Mouse (Mus musculus) layer of hippocampus, postnatal 25 days (tissue): ENCODE measurements at regions not wholly inside any gene's neighbourhood (a gene's known extent, or its start where the extent isn't known, plus 50 kb on each side); places are given as distances from the start of the nearest gene placed in this dataset.

Source experiments
- DNase-seq, 2 experiments: peaks; one replicate each; pipeline ENCODE4 v3.0.0; 2022; ENCODE audit warnings: mixed read lengths in 2 of 2, low spot score in 1 of 2; ENCODE audit errors: extremely low spot score in 1 of 2

DNA sequence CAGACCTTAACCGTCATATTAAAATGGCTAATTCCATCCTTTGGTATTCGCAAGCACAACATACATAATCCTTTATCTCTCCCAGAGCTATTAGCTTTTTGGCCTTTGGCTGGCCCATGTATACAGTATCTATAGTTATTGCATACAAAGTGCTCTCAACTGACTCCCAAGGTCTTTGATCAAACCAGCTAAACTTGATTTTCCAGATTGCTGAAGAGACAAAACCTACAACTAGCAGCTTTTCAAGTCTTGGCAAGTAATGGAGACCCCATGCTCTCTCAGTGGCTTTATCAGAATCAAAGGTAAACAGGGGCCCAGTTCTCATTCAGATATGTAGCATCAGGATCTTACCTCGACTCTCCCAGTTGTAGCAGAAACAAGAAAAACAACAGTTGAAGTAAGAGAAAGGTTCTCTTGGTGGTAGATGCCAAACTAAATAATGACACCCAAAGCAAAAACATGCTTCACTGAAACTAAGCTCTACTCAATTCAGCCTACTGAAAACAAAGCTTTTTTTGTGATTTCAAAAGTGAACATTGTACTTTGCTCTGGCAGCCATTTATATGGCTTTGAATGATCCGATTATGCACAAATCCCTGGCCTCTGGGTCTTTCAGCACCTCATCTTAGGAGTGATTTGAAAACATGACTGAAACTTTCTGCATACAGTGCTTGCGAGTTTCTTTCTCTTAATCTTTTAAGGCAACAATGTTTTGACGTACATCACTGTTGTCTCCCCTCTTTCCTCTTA, 307.0 kb downstream of the Klf5 start:
- DNase-seq, result no peak

DNA sequence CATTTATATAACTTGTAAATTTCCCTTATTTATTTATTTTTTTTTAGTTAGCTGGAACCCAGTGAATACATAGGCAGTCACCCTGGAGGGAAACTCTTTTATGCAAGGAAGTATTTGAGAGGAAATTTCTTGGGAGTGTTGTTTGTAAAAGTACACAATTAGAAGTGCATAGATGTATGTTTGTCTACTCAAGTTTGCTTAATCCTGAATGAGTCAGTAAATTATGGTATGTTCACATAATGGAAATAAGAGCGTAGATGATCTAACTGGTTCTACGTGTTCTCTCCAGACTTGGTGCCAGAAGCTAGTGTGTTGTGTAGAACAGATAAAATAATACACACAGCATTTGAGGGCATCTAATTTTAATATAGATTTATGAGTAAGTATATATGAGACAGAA, 310.5 kb downstream of the Klf5 start:
- no peak for DNase-seq

DNA sequence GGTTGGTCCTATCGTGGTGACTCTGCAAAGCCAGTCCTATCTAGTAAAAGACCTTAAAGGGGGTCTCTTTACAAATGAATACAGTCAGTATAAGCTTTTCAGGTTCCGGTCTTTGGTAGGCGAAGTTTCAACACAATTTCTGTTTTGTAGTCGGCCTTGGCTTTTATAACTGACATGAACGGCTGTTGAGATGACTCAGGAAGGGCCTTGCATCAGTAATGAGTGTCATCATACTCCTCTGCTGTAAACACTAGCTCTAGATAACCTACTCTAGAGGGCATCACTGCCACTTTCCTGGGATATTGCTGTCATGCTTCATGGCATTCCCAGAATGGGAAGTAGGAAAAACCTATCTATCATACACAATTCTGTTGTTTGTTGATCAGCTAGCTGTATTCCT, 312.9 kb downstream of the Klf5 start:
- DNase-seq, result no peak

DNA sequence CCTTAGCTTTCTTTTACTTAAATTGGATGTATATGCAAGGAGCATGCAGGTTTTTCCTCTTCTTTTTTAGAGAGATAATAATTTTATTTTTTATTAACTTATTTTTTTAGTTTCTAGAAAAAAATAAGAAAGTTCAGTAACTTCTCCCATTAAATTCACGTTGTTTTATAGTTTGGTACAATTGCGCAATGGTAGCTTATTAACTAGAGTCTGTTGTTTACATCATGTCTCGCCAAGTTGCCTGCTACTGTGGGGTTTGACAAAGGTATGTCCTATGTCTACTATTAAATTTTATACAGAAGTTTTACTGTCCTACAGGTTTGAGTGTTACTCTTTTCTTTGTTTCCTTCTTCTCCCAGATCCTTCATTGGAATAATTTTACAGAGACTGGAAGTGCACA, 313.6 kb downstream of the Klf5 start:
- no peak for DNase-seq

DNA sequence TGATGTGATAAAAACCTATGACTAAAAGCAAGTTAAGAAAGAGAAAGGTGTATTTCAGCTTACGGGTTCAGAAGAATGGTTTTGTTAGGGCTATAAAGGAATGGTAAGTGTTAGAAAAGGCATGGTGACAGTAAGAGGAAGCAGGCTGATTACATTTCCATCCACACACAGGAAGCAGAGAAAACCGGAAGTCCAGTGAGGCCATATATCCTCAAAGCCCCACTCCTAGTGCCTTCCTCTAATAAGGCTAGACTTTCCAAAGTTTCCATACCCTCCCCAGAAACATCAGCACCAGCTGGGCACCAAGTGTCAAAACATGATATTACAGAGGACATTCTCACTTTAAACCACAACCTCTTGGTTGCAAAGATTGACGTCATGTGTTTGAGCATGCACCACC, 316.3 kb downstream of the Klf5 start:
- DNase-seq, result no peak

DNA sequence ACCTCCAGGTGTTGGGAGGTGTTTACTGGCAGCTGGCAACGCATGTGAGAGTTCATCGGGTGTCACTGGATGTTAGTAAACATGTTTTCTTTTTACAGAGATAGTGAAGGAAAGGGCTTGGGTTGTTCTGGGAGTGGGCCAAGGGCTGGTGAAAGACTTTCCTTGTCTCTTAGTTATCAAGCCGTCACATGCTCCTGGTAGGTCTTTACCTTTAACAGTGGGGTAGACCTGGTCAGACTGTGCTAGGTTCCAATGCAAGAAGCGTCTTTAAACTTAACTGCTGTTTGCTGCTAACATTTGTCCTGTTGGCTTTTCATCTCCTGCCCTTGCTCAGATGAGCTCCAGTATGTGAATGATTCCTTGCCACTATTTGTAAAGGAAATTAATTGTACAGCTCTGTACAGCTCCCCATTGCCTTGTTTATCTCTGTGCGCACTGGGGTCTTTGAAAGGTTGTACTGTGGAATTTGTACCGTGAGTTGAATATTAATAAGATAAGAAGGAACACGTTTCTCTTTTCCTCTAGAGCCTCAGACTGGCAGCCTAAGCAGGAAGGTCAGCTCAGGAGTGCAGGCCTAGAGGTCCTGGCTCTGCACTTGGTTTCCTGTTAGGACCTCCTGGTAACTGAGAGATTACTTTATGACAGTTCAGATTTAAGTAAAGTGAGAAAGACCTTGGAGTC, 318.3 kb downstream of the Klf5 start:
- no peak for DNase-seq

DNA sequence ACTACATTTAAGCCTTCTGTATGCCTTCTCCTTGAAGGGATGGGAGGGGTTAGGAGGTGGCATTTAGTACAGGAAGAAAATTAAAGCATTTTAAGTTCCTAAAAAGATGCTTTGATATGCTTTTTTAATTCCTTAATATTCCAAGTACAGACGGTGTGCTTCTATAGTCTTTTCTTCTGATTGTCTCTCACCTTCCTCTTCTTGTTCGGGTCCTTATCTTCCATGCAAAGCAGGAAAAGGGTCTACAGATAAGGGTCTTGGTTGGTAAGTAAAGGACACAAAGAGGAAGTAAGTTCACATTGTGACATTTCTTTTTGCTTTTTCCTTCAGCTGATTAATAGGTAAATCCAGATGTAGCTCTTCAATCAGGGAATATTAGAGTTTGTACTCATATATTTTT, 318.9 kb downstream of the Klf5 start:
- no peak for DNase-seq

DNA sequence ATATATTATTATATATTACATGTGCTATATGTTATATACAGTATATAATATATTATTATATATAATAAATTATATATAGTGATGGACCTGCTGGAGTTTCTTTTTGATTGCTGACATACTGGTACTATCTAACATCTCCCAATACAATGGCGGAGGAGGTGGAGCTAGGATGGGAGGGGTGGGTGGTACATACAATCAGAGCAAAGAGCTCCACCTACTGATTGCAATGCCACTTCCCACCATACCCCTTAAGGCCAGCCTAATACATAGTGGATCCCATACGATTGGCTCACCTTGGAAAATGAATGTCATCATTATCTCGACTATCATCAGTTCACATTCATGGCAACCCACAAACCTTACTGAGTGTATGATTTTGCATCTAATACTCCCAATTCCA, 323.0 kb downstream of the Klf5 start:
- DNase-seq, result no peak

DNA sequence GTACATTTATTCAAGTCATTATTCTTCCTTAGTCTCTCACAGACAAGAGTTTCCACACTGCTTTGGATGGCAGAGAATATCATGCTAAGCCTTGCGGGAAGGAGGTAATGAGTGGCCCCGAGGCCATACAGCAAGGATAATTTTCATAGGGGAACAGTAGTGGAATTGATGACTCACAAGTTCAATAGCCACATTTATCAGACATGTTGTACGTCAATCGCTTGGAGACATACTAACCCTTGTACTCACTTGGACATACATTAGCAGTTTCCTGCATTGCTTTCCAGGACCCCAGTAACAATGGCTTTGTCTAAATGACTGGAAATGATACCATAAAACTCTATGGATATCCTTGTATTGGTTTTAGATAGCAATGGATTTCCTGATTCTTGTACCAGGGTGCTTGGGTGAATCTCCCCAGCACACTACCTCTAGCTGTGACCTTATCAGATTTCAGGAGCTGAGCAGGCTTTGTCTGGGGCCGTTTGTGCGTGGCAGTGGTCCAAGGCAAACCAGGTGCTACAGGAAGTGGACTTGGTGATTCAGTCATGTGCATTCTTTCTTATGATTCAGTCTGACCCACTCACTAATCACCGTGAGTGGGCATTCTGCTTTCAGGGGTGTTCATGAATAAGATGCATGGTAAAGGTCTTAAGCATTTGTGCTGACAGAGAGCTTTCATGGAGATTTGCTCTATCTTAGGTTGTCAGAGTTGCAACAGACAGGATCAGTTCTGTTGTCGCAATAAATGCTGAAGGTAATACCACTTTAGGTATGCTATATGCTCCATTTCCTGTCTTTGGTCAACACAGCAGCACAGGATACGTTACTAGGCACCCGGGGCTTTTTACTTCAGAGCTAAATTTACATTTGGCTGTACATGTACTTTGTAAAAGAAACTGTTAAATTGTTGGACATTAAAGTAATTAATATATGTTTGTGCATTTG, 326.2 kb downstream of the Klf5 start:
- DNase-seq, result no peak

DNA sequence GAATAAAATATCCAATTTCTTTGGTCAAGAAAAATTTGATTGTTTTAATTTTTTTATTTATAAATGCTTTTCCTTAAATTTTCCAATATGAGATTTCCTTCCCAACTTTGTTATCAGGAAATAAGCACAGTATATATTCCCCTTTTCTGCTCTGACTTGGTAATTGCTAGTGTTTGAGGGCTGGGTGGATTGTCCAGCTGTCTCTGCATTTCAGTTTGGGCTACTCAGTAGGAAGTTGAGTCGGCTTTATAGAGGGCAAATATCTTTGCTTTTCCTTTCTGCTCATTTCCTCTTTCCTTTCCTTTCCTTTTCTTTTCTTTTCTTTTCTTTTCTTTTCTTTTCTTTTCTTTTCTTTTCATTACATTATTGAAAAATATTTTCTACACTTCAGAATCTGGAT, 329.1 kb downstream of the Klf5 start:
- no peak for DNase-seq

DNA sequence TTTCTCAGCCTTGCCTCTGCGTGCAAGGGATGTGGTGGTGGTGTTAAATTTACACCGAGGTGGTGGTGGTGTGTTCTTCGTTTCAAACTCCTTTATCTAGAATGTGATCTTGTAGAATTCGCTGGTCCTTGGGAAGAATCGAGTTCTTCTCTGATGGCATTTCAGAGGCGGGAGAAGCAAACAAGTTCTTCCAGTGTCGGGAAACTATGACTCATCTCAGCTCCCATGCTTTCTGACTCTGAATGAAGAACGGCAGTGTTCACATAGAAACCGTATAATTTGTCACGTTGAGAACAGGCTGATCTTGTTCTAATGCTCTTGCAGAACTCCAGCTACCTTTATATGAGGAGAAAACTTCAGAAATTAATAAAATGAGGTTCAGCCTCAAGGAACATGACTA, 332.6 kb downstream of the Klf5 start:
- no peak for DNase-seq

DNA sequence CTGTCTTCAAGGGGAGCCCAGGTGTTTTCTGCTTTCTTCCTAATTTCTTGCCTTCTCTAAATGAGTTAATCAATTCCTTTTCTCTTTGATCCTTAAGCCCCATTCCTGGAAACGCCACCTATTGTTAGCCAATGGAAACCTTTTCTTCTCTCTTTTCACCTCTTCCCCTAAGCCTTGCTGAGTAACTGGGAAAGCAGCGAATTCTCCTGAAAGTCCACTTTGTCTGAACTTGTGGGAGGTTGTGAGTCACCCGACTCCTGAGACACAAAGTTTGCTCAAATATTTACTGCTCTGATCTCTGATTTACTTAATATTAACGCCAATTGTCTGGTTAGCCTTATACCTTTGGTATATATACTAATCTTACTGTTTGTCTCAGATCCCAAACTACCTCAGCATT, 334.0 kb downstream of the Klf5 start:
- no peak for DNase-seq

DNA sequence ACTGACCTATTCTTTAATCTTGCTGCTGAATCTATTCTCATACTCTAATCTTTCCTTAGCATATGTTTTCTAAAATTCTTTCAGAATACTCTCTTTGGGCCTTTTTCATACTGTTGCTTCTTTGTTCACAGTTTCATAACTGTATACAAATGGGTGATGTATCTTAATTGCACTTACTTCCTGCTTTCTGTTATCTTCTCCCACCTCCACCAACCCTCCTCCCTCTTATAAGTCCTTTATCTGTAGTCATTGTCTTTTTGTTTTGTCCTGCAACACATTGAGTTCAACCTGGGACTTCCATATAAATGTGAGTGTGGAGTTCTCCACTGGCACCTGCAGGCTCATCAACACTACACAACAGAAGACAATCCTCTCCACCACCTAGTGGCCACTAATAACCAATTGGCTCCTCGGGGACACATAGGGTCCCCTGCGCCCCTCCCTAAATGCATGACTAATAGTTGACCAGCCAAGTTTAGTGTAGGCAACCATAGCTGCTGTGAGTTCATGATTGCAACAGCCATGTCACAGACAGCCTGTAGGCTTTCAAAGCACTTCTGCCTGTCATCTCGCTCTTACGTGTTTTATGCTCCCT, 337.2 kb downstream of the Klf5 start:
- DNase-seq, result no peak

DNA sequence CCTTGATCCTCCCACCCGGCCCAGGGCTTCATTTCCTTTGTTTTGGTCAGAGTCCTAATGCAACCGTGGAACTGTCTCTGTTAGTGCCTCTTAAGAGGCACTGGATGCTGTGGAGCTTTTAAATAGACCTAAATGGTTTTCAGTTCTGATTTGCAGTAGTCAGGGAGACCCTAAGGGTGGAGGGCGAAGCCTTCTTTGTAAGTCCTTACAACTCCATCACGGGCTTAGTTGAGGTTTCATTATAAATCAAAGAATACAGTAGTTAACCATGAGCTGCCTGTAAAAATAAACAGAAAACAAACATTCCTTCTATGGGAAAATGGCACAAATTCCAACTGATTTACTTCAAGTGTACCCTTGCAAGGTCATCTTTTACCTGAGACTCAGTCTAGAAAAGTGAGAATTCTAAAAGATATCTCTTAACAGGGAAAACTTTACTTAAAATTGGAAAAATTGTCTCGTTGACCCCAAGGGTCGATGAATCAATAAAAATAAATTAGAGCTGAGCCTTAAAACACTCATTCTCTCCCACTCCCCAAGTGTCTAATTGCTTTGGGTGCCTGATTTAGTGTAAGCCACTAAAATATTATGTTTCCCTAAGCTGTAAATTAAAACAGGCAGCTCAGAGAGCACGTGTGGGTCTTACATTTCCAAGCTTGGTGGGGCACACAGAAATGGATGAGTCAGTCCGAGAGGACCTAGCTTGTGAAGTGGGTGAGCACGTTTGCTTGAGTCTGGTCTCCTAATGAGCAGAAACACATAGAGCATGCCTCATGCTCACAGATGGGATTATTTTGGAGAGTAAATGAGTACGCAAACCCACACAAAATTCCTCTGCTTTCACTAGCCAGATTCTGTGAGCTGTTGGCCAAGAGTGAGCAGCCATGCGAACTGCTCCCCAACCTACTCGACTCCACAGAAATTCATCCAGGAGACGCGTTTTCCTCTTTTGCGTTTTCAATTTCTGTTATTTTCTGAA, 343.3 kb downstream of the Klf5 start:
- no peak for DNase-seq

DNA sequence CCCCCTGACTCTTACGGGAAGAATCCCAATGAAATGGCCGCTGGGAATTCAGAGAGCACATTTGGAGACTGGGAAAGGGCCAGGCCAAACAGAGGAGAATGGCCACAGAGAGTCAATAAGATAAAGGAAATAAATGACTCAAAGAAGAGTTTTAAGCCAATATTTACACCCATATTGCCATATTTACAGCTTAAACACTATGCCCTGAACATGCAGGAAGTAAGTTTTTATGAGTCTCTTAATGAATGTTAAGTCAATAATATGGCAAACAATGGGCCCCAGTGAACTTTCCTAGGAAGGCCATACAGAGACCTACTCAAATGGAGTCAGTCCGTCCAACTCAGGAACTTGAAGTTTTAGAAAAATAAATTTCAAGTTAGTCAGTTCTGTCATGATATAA, 347.8 kb downstream of the Klf5 start:
- no peak for DNase-seq

DNA sequence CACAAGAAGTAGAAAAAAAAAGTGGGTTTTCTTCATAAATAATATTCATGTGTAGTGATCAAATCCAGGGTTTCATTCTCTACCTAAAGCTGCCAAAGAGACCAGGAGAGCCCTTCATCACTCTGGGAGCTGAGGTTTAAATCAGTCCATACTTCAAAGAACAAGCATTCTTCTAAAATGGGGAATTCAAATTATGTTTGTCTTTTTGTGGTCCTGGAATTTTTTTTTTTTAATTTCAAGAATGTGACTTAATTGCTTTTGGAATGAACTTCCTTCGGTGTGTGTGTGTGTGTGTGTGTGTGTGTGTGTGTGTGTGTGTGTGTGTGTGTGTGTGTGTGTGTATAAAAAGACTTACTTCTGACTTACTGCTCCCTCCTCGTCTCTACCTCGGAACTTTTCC, 375.9 kb downstream of the Klf5 start:
- no peak for DNase-seq

DNA sequence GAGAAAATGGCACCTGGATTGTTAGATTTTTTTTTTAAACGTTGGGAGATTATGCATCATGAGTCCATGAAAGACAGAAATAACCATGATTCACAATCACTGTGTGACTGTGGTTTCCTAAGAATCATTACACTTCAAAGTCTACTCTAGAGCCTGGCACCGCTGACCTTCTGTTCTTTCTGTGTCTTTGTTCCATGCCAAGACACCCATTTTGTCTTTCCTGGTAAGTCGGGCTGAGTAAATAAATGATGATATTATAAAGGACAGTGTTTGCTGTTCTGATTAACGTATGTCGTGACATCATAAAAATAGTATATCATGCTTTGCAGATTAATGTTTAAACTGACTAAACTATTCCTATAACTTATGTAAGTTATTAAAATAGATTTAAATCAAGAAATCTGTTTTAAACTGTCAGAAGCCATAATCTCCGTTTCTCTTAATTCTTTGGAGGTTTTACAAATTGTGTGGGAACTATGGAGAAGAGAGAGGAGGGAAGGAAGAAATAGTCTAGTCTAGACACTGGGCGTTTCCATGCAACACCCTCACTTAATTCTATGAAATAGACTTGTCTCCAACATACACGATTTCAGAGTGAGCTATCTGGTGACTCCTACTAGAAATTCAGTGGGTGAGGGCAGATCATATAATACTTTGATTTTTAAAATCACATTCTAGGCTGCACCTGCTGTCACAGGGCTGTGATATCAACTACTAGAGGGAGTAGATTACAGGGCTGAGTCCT, 388.7 kb downstream of the Klf5 start:
- DNase-seq, result no peak

DNA sequence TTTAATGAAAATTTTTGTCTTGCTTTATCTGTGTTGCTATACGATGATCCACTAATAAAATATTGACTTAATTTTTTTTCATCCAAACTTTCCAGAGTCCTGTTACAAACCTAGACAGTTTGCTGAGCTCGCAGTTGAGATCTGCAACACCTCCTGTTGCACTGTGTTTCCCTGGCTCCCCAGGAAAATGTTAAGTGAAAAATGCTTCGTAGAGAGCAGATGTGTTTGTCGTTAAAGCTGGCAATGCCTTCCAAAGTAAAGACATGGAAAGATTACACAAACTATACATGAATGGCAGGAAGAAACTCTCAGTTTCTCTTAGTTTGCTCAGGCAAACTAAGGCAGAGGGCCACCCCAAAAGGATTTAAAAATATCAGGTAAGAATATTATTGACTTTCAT, 389.9 kb downstream of the Klf5 start:
- DNase-seq, result no peak

DNA sequence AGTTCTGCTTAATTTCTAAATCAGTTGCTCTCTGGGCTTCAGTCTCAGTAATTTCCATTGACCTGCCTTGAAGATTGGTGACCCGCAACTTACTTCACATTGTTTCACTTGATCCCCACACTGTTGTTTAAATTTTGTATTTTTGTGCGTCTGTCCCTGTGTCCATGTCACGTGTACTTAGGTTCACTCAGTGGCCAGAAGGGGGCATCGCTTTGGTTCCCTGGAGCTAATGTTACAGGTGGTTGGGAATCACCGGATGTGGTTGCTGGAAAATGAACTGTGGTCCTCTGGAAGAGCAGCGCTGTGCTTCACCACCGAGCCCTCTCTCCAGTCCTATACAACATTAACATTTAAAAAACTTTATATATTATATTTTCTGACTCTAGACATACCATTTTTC, 397.8 kb downstream of the Klf5 start:
- DNase-seq, result no peak
